Mouse (Mus musculus): ENCODE measurements around the gene Mansc4. TPM values are rescaled to one million over a fixed set of nuclear protein-coding genes. Genes with fewer than 3 reads are reported as not detected.

Mansc4 gene
- total and polyA plus RNA-seq, 2 experiments from 2014 or later: 0.30 TPM; not detected in 1

- peaks cover 75% of the 10 kb centered on the region for H3K36me3 ChIP-seq (replicated peaks; ENCODE audit: control insufficient read depth, insufficient read depth, low read length)
- H3K4me1 ChIP-seq (ENCODE audit: control insufficient read depth, insufficient read depth): peaks cover 10% of the 10 kb centered on the region; the same call in 1 of the 2 replicates
- H3K27me3 ChIP-seq (ENCODE audit: control insufficient read depth, insufficient read depth, low read length): no peaks in the 10 kb centered on the region
- no peak overlapping the region for H3K9ac ChIP-seq (replicated peaks; ENCODE audit: low read depth, low read length)
- DNase-seq (ENCODE audit: low spot score): no peak
- WGBS: 87% methylated on average over 2 of the region's 2 CpGs
- no peak overlapping the region for H3K4me2 ChIP-seq (ENCODE audit: low read depth, low read length)
- H3K27ac ChIP-seq (ENCODE audit: low read depth): no peak overlapping the region
- TF ChIP-seq CTCF (IDR thresholded peaks at IDR 0.05; ENCODE audit: low read depth) (no peak), EP300 (IDR thresholded peaks at IDR 0.05; ENCODE audit: low read depth) (no peak)
- no peak overlapping the region for H3K4me3 ChIP-seq (ENCODE audit: low read depth, low read length)
- H3K9me3 ChIP-seq (replicated peaks; ENCODE audit: control insufficient read depth, low read length): no peaks in the 10 kb centered on the region
- ATAC-seq (ENCODE audit: insufficient read depth, low read depth): no peak
Observed at GRCm38 (mm10) chr6:147028396-147028795, 58.4 kb downstream of the Mansc4 start.

Other genes starting within 250 kb of the Mansc4 start
- gene Smco2, start 236.9 kb downstream of the Mansc4 start, total RNA-seq (2014; rRNA removed; ENCODE audit: low replicate concordance): not detected in 2 replicates
- gene Smco2, start 236.9 kb downstream of the Mansc4 start, polyA plus RNA-seq (2015; fragmentation: Nextera tagmentation; extraction: Ambion mirVana): 0.29 and 0.43 TPM in 2 replicates
- gene Ppfibp1, start 198.5 kb downstream of the Mansc4 start, total RNA-seq (2014; rRNA removed; ENCODE audit: low replicate concordance): 43.0 and 56.5 TPM in 2 replicates
- gene Ppfibp1, start 198.5 kb downstream of the Mansc4 start, polyA plus RNA-seq (2015; fragmentation: Nextera tagmentation; extraction: Ambion mirVana): 38.8 and 39.5 TPM in 2 replicates
- gene 1700034J05Rik, start 132.6 kb downstream of the Mansc4 start, total RNA-seq (2014; rRNA removed; ENCODE audit: low replicate concordance): not detected in 2 replicates
- gene 1700034J05Rik, start 132.6 kb downstream of the Mansc4 start, polyA plus RNA-seq (2015; fragmentation: Nextera tagmentation; extraction: Ambion mirVana): 0.07 TPM in 2 replicates
- gene Rep15, start 54.4 kb downstream of the Mansc4 start, total RNA-seq (2014; rRNA removed; ENCODE audit: low replicate concordance): 0.97 TPM in 1 of 2 replicates, not detected in the other
- 0.21 and 0.48 TPM in 2 replicates for gene Rep15, start 54.4 kb downstream of the Mansc4 start, polyA plus RNA-seq (2015; fragmentation: Nextera tagmentation; extraction: Ambion mirVana)
- 17.6 and 24.2 TPM in 2 replicates for gene Mrps35, start 44.3 kb downstream of the Mansc4 start, total RNA-seq (2014; rRNA removed; ENCODE audit: low replicate concordance)
- 196 and 197 TPM in 2 replicates for gene Mrps35, start 44.3 kb downstream of the Mansc4 start, polyA plus RNA-seq (2015; fragmentation: Nextera tagmentation; extraction: Ambion mirVana)
- gene Klhl42, start 4.3 kb upstream of the Mansc4 start, total RNA-seq (2014; rRNA removed; ENCODE audit: low replicate concordance): 7.1 and 56.8 TPM in 2 replicates
- 2.1 and 2.2 TPM in 2 replicates for gene Klhl42, start 4.3 kb upstream of the Mansc4 start, polyA plus RNA-seq (2015; fragmentation: Nextera tagmentation; extraction: Ambion mirVana)
- gene Pthlh, start 177.2 kb upstream of the Mansc4 start, total RNA-seq (2014; rRNA removed; ENCODE audit: low replicate concordance): 0.81 TPM in 1 of 2 replicates, not detected in the other
- 1.6 and 1.9 TPM in 2 replicates for gene Pthlh, start 177.2 kb upstream of the Mansc4 start, polyA plus RNA-seq (2015; fragmentation: Nextera tagmentation; extraction: Ambion mirVana)

All from heart, postnatal 0 days (tissue).